Mouse (Mus musculus) embryonic fibroblast, embryonic 13.5 days (primary cell): ENCODE measurements around the gene Tomm40.

Experiments
- CTCF ChIP-seq: IDR thresholded peaks from 2 replicates; pipeline ENCODE4 v1.5.1; 2011; ENCODE audit warnings: mild to moderate bottlenecking, control low read depth, low read length, moderate library complexity, borderline replicate concordance; ENCODE audit not compliant: insufficient read depth
- POLR2A ChIP-seq: IDR thresholded peaks from 2 replicates; pipeline ENCODE4 v1.6.1; 2011; ENCODE audit warnings: low read depth, mild to moderate bottlenecking, control low read depth, low read length, moderate library complexity

DNA sequence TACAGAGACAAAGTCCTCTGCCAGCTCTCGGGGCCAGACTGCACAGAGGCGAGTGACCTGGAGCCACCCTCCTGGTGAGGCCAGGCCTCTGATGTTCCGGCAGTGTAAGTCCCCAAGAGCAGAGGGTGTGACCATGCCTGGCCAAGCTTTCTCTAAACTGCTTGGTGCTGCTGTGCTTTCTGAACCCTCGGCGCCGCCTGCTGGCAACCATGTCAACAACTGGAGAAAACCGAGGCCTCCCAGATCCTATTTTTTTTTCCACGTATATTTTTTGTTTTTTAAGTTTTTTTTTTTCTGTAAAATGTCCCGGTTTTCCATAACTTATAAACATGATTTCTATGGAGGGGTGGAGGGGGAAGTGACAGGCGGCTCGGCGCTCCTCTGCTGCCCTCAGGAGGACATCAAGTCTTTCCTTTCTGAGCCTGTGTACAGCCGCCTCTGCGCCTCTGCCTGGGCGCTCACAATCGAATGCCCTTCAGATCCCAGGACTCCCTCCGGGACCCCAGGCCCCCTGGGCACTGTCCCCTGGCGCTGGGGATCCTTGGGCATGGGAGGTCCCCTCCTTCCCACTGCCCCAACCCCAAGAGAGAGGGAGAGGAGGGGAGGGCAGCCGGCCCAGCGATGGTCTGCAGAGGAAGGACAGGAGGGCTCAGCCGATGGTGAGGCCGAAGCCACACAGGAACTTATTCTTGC, 14.0 kb downstream of the Tomm40 start:
- peak; percentile 41; the same call in 1 of the 2 replicates for TF ChIP-seq CTCF
- no peak for TF ChIP-seq POLR2A
